Mouse (Mus musculus) gastrocnemius, adult 8-10 months (tissue): ENCODE results near the gene Prim2. TPM values are rescaled to one million over a fixed set of nuclear protein-coding genes. Genes with fewer than 3 reads are reported as not detected.

Experiments
- DNase-seq, 2 experiments: peaks; one replicate each; pipeline ENCODE4 v3.0.0; 2022; ENCODE audit warnings: low spot score in 2 of 2
- total RNA-seq, 4 experiments: library from RNA; stranded (reverse); gene quantifications; 2 replicates each; pipeline ENCODE4 v1.2.4; 2022

Prim2 gene
- 1 to 10 TPM in 3 of 4 experiments, under 1 TPM in 1; 0.90 to 1.5 (median 1.2) TPM for total RNA-seq

DNA sequence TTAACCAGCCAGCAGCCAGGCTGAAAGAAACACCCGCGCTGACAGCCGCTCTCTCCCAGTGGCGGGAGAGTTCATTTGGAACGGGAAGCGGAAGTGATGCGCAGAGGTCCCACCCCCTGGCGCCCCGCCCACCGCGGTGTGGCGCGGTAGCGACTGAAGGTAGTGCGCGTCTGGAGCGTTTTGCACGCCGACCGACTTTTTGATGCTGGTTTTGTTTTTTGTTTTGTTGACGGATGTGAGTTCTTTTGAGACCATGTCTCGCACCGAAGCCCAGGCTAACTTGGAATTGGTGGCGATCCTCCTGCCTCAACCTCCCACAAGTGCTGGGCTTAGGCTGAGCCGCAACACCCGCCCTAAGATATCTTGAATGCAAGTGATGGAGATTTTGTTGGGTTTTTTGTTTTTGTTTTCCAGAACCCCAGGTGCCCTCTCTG, at the start of gene Prim2:
Prim2 (minus strand) TSS at position 88 of the 434 bp plus-strand sequence.
- DNase-seq: peak; percentile 67 to 74

DNA sequence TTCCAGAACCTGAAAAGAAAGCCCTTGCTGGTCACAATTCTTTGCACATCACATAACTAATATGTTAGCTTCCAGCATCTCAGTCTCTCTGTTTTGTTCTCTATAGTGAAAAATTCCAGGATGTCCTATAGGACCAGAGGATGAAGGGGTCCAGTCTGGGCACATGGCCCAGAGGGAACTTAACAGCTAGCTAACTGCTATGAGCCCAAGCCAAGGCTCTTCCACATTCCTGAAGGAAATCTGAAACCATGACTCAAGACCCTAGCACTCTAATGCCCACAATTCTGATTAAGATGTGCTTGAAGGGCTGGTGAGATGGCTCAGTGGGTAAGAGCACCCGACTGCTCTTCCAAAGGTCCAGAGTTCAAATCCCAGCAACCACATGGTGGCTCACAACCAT, 48.0 kb upstream of the Prim2 start:
- no peak for DNase-seq

DNA sequence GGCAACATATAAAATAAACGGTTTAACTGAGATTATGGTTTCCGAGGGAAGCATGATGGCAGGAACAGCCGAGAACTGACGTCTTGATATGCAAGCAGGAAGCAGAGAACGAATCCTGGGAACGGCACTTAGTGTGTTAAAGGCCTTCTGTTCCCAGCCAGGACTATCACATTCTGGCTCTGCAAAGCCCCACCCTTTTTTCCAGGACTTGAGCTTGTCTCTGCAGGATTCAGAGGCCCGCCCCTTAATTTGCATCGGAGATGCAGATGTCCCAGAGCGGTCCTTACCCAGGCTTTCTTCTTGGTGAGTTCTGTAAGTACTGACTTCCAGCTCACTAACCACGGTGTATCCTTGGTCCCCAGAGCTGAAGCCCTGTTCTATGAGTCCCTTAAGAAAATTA, 45.2 kb upstream of the Prim2 start:
- no peak for DNase-seq

GRCm38 (mm10) chr1:33712026-33712425, 42.4 kb upstream of the Prim2 start:
- DNase-seq: no peak

GRCm38 (mm10) chr1:33709615-33710014, 40.0 kb upstream of the Prim2 start:
- DNase-seq: no peak

- no peak for DNase-seq
These were observed 31.6 kb upstream of the Prim2 start for GRCm38 (mm10) chr1:33701244-33701643.

GRCm38 (mm10) chr1:33696016-33696415, 26.4 kb upstream of the Prim2 start:
- no peak for DNase-seq

- no peak for DNase-seq
These were observed 24.3 kb upstream of the Prim2 start for GRCm38 (mm10) chr1:33693893-33694292.

DNA sequence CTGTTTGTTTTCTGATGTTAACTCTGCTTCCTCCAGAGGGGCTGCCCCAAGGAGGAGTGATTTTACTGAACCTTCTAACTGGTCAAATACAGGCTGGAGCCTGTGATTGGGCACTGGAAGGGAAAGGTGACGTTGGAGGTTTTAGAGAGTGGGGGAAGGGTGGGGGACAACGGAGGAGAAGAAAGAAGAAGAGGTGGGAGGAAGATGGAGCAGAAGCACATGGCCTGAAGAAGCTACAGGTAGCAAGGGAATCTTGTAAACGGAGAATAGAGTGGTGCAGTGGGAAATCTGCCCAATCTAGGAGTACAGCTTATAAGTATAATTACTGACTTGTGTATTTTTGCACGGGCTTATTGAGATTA, 20.5 kb upstream of the Prim2 start:
- no peak for DNase-seq

DNA sequence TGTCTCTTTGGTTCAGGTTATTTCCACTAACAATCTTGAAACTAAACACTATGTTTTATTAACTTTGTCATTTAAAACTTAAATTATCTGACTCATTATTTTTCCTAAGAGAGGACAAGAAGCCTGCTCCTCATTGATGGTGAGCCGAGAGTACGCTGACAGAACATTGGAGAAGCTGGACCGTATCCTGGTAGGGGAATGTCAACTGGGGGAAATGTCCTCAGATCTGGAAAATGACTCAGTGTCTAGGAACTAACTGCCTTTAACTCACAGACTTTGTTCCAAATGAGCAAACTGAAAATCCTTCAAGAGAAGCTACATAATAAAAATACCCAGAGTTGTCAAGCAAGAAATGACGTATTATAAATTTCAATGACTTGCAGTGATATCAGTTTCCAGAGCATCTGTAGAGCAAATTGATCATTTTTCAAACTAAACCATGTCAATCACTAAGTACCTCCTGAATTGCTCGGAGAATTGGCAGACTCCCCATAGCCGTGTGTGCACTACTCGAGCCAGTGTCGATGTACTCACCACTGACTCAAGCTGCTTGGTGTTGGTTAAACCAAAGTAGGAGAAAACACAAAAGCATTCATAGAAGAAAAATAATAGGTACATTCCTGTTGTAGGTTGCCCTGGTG, 20.0 kb upstream of the Prim2 start:
- no peak for DNase-seq

DNA sequence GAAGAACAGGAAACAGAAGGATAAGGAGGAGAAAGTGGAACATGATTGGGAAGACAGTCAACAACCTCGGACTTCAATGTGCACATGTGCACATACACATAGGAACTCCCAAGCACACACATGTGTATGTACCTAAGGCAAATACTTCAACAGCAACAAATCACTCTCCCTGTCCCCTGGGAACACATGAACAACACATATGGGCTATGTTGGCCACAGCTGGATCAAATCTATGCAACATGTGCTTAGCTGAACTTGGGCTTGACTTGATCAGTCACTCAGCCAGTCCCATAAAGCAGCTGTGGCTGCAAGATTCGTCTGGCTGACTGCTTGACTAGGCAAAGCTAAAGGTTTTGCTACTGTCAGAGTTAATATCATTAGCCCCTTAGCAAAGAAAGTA, 19.2 kb upstream of the Prim2 start:
- no peak for DNase-seq

DNA sequence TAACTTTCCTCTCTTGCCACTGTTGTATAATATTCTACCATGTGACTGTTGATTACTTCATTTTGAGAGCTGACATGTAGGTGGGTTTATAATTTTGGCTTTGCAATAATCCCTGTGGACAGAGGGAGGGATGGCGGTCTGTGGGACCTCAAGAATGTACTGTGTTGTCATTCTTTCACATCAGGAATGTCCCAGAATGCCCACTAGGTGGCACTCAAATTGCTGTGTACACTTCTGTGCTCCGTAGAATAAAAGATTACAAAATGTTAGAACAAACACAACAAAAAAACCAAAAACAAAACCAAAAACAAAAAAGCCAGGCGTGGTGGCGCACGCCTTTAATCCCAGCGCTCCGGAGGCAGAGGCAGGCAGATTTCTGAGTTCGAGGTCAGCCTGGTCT, 14.9 kb upstream of the Prim2 start:
- no peak for DNase-seq

DNA sequence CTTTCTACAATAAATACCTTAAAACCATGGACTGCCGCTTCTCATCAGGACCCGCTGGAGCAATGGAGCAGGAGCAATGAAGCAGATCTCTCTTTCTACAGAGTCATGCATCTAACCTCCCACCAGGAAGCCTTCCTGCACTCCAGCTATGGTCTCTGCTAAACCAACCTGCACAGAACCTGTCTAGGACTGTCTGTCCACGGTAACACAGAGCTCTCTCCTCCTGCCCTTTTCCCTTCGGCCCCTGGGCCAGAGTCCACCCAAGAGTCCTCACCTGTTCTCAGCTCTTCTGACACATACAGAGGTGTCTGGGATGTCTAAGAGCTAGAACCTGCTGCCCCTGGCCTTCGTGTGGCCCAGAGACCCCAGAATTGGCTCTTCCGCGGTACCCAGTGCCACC, 11.3 kb upstream of the Prim2 start:
- DNase-seq: no peak

DNA sequence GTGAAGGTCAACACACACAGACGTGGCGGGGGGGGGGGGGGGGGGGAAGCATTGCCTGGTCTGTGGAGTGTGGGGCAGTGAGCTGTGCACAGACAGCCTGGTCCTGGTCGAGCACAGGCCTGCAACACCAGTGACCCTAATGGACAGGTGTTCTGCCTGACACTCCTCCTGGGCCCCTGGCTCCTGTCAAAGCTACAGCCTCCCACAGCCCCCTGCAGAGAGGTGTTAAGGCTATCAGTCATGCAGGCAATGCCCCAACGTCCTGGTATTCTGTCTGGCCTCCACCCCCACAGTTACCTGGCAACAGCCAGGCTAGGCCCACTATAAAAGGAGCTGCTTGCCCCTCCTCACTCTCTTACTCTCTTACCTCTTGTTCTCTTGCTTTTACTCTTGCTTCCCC, 10.8 kb upstream of the Prim2 start:
- DNase-seq: no peak

GRCm38 (mm10) chr1:33673158-33673960, 3.8 kb upstream of the Prim2 start:
- DNase-seq: no peak

GRCm38 (mm10) chr1:33672514-33672913, 2.9 kb upstream of the Prim2 start:
- DNase-seq: no peak

- no peak for DNase-seq
These were observed 2.5 kb upstream of the Prim2 start for GRCm38 (mm10) chr1:33672083-33672482.

DNA sequence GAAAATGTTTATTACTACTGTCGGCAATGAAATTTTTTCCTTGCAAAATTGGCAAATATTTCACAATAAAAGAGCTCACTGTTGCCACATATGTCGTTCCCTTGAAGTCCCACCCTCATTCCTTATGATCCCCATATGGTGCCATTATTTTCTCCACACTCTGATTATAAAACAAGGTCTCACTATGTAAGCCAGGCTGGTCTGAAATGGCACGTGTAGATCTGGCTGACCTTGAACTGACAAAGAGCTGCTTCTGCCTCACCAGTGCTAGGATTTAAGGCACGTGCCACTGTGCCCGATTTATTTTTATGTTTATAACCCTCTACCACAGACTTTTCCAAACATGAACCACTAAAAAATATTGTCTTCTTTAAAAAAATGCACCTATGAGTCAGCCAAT, 1.8 kb upstream of the Prim2 start:
- DNase-seq: no peak

DNA sequence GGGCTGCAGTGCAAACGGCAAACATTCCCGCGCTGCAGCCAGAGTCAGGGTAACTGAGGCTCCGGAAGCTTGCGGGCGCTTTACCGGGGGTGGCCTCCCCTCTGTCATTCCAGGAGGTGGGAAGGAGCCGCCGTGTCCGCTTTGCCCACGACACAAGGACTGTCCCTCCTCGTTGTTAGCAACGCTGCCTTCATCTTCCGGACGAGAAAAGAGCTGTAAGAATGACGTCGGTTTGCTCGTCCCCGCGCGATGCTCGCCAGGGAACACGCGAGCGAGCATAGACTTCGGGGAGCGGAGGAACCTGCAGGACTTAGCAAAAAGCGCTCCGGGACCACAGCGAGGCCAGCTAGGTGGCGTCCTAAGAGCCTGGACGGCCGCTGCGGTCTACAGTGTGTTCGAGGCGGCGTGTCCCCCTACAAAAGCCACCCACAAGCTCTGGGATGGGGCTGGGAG, 595 bp upstream of the Prim2 start:
- peak in 1 of 2 experiments; percentile 15 for DNase-seq

DNA sequence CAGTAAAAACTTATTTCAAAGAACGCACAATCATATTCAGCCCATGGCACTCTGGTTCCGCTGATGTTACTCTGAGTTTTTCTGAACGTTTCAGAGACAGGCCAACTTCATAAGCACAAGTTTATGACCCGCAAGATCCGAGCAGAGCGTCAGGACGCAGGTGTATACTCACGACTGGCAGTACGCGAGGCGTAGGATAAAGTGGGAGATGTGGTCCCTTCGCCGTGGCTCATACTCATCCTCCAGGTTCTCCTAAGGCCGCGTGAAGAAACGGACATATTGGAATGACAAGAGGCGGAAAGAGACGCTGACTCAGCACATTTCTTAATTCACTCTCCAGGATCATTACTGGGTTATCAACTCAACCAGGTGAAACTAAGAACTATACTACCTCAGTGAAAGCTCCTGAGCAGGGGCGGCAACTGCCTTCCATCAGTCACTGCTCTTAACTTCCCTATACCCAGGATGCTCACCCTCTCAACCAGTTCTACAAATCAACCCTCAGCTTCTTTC, 5.9 kb downstream of the Prim2 start:
- DNase-seq: no peak

DNA sequence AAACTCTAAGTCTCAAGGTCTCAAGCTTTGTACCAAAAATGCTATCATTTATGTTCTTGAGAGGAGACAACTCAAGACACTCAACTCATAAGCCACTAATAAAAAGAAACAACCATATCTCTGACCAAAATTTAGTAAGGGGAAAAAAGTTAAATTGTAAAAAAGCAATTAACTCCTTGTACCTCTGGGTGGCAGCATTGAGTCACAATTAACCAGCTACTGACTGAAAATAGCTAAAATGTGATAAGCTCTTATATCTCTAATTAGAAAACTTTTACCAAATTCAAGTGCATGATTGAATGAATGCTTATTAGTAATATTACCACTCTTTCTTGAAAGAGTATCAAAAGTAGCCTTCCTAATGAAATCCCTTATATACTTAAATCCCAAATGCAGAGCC, 6.4 kb downstream of the Prim2 start:
- DNase-seq: no peak

- no peak for DNase-seq
These were observed 11.3 kb downstream of the Prim2 start for GRCm38 (mm10) chr1:33658302-33658701.
